In the genomic region with DNA sequence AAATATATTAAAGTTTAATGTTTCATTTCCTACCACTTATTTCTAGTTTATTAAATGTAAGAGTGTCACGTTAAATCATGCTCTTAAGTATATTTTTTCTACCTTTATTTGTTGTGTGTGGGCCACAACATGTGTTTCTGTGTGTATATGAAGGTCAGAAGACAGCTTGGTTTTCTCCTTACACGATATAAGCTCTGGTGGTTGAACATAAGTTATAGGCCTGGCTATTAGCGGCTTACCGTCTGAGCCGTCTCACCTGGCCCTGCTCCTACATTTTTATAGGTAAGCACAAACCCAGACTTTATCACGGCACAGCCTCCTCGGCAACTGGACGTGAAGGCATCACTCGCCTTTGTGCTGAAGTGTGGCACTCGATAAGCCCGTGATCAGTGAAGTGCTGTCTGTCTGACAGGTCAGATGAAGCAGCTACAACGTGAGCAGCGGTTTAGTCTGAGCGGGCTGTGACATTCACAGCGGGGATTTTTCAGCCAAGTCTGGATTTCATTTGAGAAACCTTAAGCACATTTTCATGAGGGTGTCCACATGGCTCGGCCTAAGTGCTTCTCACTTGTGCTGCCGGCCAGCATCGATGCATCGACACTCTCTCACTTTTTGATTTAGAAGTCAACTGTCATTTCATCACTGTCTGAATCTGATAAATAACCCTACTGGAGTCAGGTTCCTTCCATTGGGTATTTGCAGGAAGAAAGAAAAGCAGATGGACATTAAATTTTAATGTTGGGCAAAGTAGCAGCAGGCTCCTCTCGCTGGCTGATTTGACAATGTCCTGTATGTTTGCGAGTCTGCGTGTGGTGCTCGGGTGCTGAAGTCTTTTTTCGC, we compare ENCODE assay signal across 11 mouse cellular contexts.
DNase-seq lines count a peak whose midpoint lies in the region; ATAC-seq and TF ChIP-seq lines count a peak whose summit lies in the region.
"Had no signal": no experiment of that assay in that cellular context is flagged by ENCODE, and none has a peak within 500 bp of the region (broad histone marks: within the 10 kb centered on the region; RNA-seq: fewer than 3 reads in every experiment).

No protein-coding gene starts in this region.

- H3K27ac ChIP-seq in heart, embryonic 16.5 days (ENCODE audit: low read length) = no peak overlapping the region
- no peak overlapping the region for H3K27ac ChIP-seq in heart, adult 2 months
- H3K27ac ChIP-seq in forebrain, postnatal 0 days (ENCODE audit: low read depth, low read length) = peak overlapping the region; percentile 50
- peak overlapping the region; percentile 67; the same call in 1 of the 2 replicates for H3K27ac ChIP-seq in limb, embryonic 10.5 days
- peak overlapping the region; percentile 68 for H3K27ac ChIP-seq in neural tube, embryonic 13.5 days (replicated peaks)

- H3K9me3 ChIP-seq in heart, embryonic 16.5 days (replicated peaks; ENCODE audit: control insufficient read depth, low read length) = no peaks in the 10 kb centered on the region
- H3K9me3 ChIP-seq in forebrain, postnatal 0 days (ENCODE audit: low read length) = no peaks in the 10 kb centered on the region
- no peaks in the 10 kb centered on the region for H3K9me3 ChIP-seq in limb, embryonic 10.5 days (replicated peaks)
- H3K9me3 ChIP-seq in neural tube, embryonic 13.5 days = no peaks in the 10 kb centered on the region

- WGBS in heart, embryonic 16.5 days = 57% methylated on average over 24 of the region's 24 CpGs
- 68% methylated on average over 24 of the region's 24 CpGs for WGBS in heart, adult 2 months
- WGBS in forebrain, postnatal 0 days = 61% methylated on average over 24 of the region's 24 CpGs
- 78% methylated on average over 24 of the region's 24 CpGs for WGBS in limb, embryonic 10.5 days
- 70% methylated on average over 24 of the region's 24 CpGs for WGBS in neural tube, embryonic 13.5 days

- H3K4me1 ChIP-seq in heart, embryonic 16.5 days (ENCODE audit: control insufficient read depth, insufficient read depth, low read length) = no peaks in the 10 kb centered on the region
- H3K4me1 ChIP-seq in heart, adult 2 months (ENCODE audit: control insufficient read depth, insufficient read depth, low read length) = no peaks in the 10 kb centered on the region
- H3K4me1 ChIP-seq in forebrain, postnatal 0 days (ENCODE audit: insufficient read depth) = 0 out of 2 replicates have a peak, but pooled peaks cover 4% of the 10 kb centered on the region
- H3K4me1 ChIP-seq in limb, embryonic 10.5 days = peaks cover 8% of the 10 kb centered on the region; the same call in 1 of the 2 replicates
- H3K4me1 ChIP-seq in neural tube, embryonic 13.5 days (replicated peaks) = 0 out of 2 replicates have a peak, but pooled peaks cover 6% of the 10 kb centered on the region

- TF ChIP-seq POLR2A in heart, adult 2 months (IDR thresholded peaks at IDR 0.05; ENCODE audit: insufficient read depth, low read depth, low read length) = no peak

- TF ChIP-seq EP300 in heart, adult 2 months (IDR thresholded peaks at IDR 0.05; ENCODE audit: insufficient read depth, low read depth, low read length) = no peak

- H3K36me3 ChIP-seq in heart, embryonic 16.5 days (ENCODE audit: control insufficient read depth, insufficient read depth) = no peaks in the 10 kb centered on the region
- no peaks in the 10 kb centered on the region for H3K36me3 ChIP-seq in heart, adult 2 months (ENCODE audit: control insufficient read depth, insufficient read depth, low read length)
- H3K36me3 ChIP-seq in forebrain, postnatal 0 days (ENCODE audit: insufficient read depth) = no peaks in the 10 kb centered on the region
- H3K36me3 ChIP-seq in limb, embryonic 10.5 days = no peaks in the 10 kb centered on the region
- H3K36me3 ChIP-seq in neural tube, embryonic 13.5 days = no peaks in the 10 kb centered on the region

- TF ChIP-seq CTCF in heart, adult 2 months (IDR thresholded peaks at IDR 0.05) = no peak
- TF ChIP-seq CTCF in forebrain, postnatal 0 days (IDR thresholded peaks at IDR 0.05; ENCODE audit: low read depth) = no peak

- DNase-seq in heart, adult 2 months = no peak
- peak; percentile 55 for DNase-seq in forebrain, postnatal 0 days
- DNase-seq in limb, embryonic 10.5 days (ENCODE audit: low spot score) = peak; percentile 39
- DNase-seq in c-Kit-positive CD71-positive TER-119-positive erythroid progenitor cells, embryonic 14.5 days (ENCODE audit: low spot score) = no peak
- DNase-seq in lung, postnatal 14 days = no peak
- DNase-seq: left cerebral cortex, postnatal 4 days; lung, postnatal 10 days had no signal

- H3K9ac ChIP-seq in heart, embryonic 16.5 days (ENCODE audit: low read length) = no peak overlapping the region
- H3K9ac ChIP-seq in heart, adult 2 months (ENCODE audit: low read depth, low read length) = no peak overlapping the region
- H3K9ac ChIP-seq in forebrain, postnatal 0 days = no peak overlapping the region
- no peak overlapping the region for H3K9ac ChIP-seq in neural tube, embryonic 13.5 days

- ATAC-seq in heart, embryonic 16.5 days (replicated peaks; ENCODE audit: extremely low read depth, insufficient read depth, low FRiP score) = no peak
- peak; percentile 66 for ATAC-seq in forebrain, postnatal 0 days
- no peak; the same call in 1 of the 2 replicates for ATAC-seq in neural tube, embryonic 13.5 days (ENCODE audit: low read depth)
- no peak for ATAC-seq in activated CD4-positive, CD25-positive, alpha-beta regulatory T cell, adult 4 months
- ATAC-seq: intestine, embryonic 16.5 days had no signal

- H3K79me2 ChIP-seq in heart, adult 2 months (replicated peaks; ENCODE audit: control insufficient read depth, insufficient read depth, low read length) = no peaks in the 10 kb centered on the region

- intact Hi-C loops in heart, adult 2 months (cut with DNase I) = no loop called here

- no peaks in the 10 kb centered on the region for H3K27me3 ChIP-seq in heart, embryonic 16.5 days (ENCODE audit: control insufficient read depth, insufficient read depth, low read length)
- H3K27me3 ChIP-seq in heart, adult 2 months (ENCODE audit: control insufficient read depth, insufficient read depth, low read length) = no peaks in the 10 kb centered on the region
- no peaks in the 10 kb centered on the region for H3K27me3 ChIP-seq in forebrain, postnatal 0 days (ENCODE audit: insufficient read depth, low read length)
- no peaks in the 10 kb centered on the region for H3K27me3 ChIP-seq in limb, embryonic 10.5 days (ENCODE audit: low read depth, poor library complexity, severe bottlenecking)
- no peaks in the 10 kb centered on the region for H3K27me3 ChIP-seq in neural tube, embryonic 13.5 days

- H3K4me3 ChIP-seq in heart, embryonic 16.5 days (ENCODE audit: low read length) = no peak overlapping the region
- H3K4me3 ChIP-seq in heart, adult 2 months = no peak overlapping the region
- H3K4me3 ChIP-seq in forebrain, postnatal 0 days (ENCODE audit: low read depth, low read length) = no peak overlapping the region
- H3K4me3 ChIP-seq in limb, embryonic 10.5 days = no peak overlapping the region
- no peak overlapping the region for H3K4me3 ChIP-seq in neural tube, embryonic 13.5 days

- peak overlapping the region; percentile 48 for H3K4me2 ChIP-seq in heart, embryonic 16.5 days (ENCODE audit: low read depth, low read length)
- peak overlapping the region; percentile 21 for H3K4me2 ChIP-seq in forebrain, postnatal 0 days (ENCODE audit: low read depth)
- H3K4me2 ChIP-seq in neural tube, embryonic 13.5 days = peak overlapping the region; percentile 21; the same call in 1 of the 2 replicates

Comparison
In these comparisons a context has a peak if more than half of its experiments do, and no peak if none do; other contexts are left out.
1. H3K27ac ChIP-seq: peak in forebrain, postnatal 0 days (single experiment), limb, embryonic 10.5 days (single experiment) and neural tube, embryonic 13.5 days (single experiment); none in heart, embryonic 16.5 days (single experiment) and heart, adult 2 months (single experiment).
2. DNase-seq: peak in forebrain, postnatal 0 days (single experiment) and limb, embryonic 10.5 days (single experiment); none in heart, adult 2 months (0 of 2), c-Kit-positive CD71-positive TER-119-positive erythroid progenitor cells, embryonic 14.5 days (single experiment) and lung, postnatal 14 days (single experiment).
3. Peak in every context shown above with its lines, with median percentiles within 50 percentile points of each other: H3K4me2 ChIP-seq.